In genomic region chr16:29693791-29694419, GRCm38 (mm10) we compare ENCODE assay signal across 22 mouse cellular contexts.
DNase-seq lines count a peak whose midpoint lies in the region; ATAC-seq lines count a peak whose summit lies in the region.
"Had no signal": no experiment of that assay in that cellular context is flagged by ENCODE, and none has a peak within 500 bp of the region (broad histone marks: within the 10 kb centered on the region; RNA-seq: fewer than 3 reads in every experiment).

No protein-coding gene starts in this region.

- no peak overlapping the region for H3K4me2 ChIP-seq in forebrain, embryonic 13.5 days
- H3K4me2 ChIP-seq in forebrain, embryonic 11.5 days (ENCODE audit: low read depth, low read length, severe bottlenecking), result no peak overlapping the region
- H3K4me2 ChIP-seq in midbrain, embryonic 13.5 days (replicated peaks), result no peak overlapping the region
- no peak overlapping the region for H3K4me2 ChIP-seq in midbrain, embryonic 14.5 days (ENCODE audit: low read length)
- H3K4me2 ChIP-seq in hindbrain, embryonic 13.5 days, result no peak overlapping the region
- peak overlapping the region; percentile 5; the same call in 1 of the 2 replicates for H3K4me2 ChIP-seq in neural tube, embryonic 13.5 days

- no peak overlapping the region for H3K9ac ChIP-seq in forebrain, embryonic 13.5 days
- H3K9ac ChIP-seq in forebrain, embryonic 11.5 days (ENCODE audit: low read length), result no peak overlapping the region
- no peak overlapping the region for H3K9ac ChIP-seq in midbrain, embryonic 13.5 days (replicated peaks)
- no peak overlapping the region for H3K9ac ChIP-seq in midbrain, embryonic 14.5 days (replicated peaks; ENCODE audit: low read length)
- H3K9ac ChIP-seq in hindbrain, embryonic 13.5 days, result no peak overlapping the region
- H3K9ac ChIP-seq in neural tube, embryonic 13.5 days, result no peak overlapping the region
- H3K9ac ChIP-seq: liver, embryonic 14.5 days had no signal

- no peak for DNase-seq in forebrain, embryonic 11.5 days (ENCODE audit: low spot score)
- DNase-seq in midbrain, embryonic 14.5 days, result no peak
- DNase-seq in thymus, postnatal 0 days (ENCODE audit: low spot score), result no peak
- no peak for DNase-seq in spleen, postnatal 36 days (ENCODE audit: low spot score in 2 of 2)
- DNase-seq: adrenal gland, postnatal 14 days; cerebellum, adult 11-12 months; cerebellum, postnatal 25 days; gastrocnemius, postnatal 14 days; heart, adult 2 months; heart, postnatal 4 days; layer of hippocampus, postnatal 36 days; right cerebral cortex, postnatal 4 days had no signal

- peak; percentile 61; the same call in 1 of the 2 replicates for ATAC-seq in forebrain, embryonic 13.5 days
- no peak for ATAC-seq in forebrain, embryonic 11.5 days (replicated peaks; ENCODE audit: low FRiP score)
- peak; percentile 55 for ATAC-seq in midbrain, embryonic 13.5 days
- ATAC-seq in midbrain, embryonic 14.5 days (ENCODE audit: low FRiP score, low TSS enrichment), result no peak
- ATAC-seq in hindbrain, embryonic 13.5 days (ENCODE audit: low FRiP score), result peak; percentile 55; the same call in 1 of the 2 replicates
- peak; percentile 51 for ATAC-seq in neural tube, embryonic 13.5 days (ENCODE audit: low read depth)
- ATAC-seq: CD4-positive, CD25-positive, alpha-beta regulatory T cell, adult 4 months; intestine, postnatal 0 days; Patski had no signal

- peaks cover 6% of the 10 kb centered on the region; the same call in 1 of the 2 replicates for H3K27me3 ChIP-seq in forebrain, embryonic 13.5 days
- H3K27me3 ChIP-seq in forebrain, embryonic 11.5 days (ENCODE audit: control insufficient read depth, insufficient read depth, low read length), result peaks cover 2% of the 10 kb centered on the region; the same call in 1 of the 2 replicates
- H3K27me3 ChIP-seq in midbrain, embryonic 13.5 days, result peaks cover 55% of the 10 kb centered on the region
- H3K27me3 ChIP-seq in midbrain, embryonic 14.5 days (ENCODE audit: control insufficient read depth, insufficient read depth, low read length), result peaks cover 14% of the 10 kb centered on the region; the same call in 1 of the 2 replicates
- H3K27me3 ChIP-seq in hindbrain, embryonic 13.5 days, result peaks cover 38% of the 10 kb centered on the region
- H3K27me3 ChIP-seq in neural tube, embryonic 13.5 days, result peaks cover 31% of the 10 kb centered on the region
- H3K27me3 ChIP-seq: Patski had no signal

- peaks cover 5% of the 10 kb centered on the region; the same call in 1 of the 2 replicates for H3K9me3 ChIP-seq in forebrain, embryonic 13.5 days (replicated peaks)
- H3K9me3 ChIP-seq in forebrain, embryonic 11.5 days (ENCODE audit: control insufficient read depth, low read length), result no peaks in the 10 kb centered on the region
- H3K9me3 ChIP-seq in midbrain, embryonic 13.5 days, result peaks cover 3% of the 10 kb centered on the region; the same call in 1 of the 2 replicates
- H3K9me3 ChIP-seq in midbrain, embryonic 14.5 days (ENCODE audit: control insufficient read depth, low read length), result peaks cover 4% of the 10 kb centered on the region
- no peaks in the 10 kb centered on the region for H3K9me3 ChIP-seq in hindbrain, embryonic 13.5 days
- peaks cover 6% of the 10 kb centered on the region for H3K9me3 ChIP-seq in neural tube, embryonic 13.5 days

- H3K4me1 ChIP-seq in forebrain, embryonic 13.5 days, result peaks cover 17% of the 10 kb centered on the region
- peaks cover 8% of the 10 kb centered on the region; the same call in 1 of the 2 replicates for H3K4me1 ChIP-seq in forebrain, embryonic 11.5 days (replicated peaks; ENCODE audit: control insufficient read depth, insufficient read depth, low read length)
- peaks cover 12% of the 10 kb centered on the region for H3K4me1 ChIP-seq in midbrain, embryonic 13.5 days (replicated peaks)
- H3K4me1 ChIP-seq in midbrain, embryonic 14.5 days (ENCODE audit: control insufficient read depth, insufficient read depth, low read length), result peaks cover 7% of the 10 kb centered on the region; the same call in 1 of the 2 replicates
- H3K4me1 ChIP-seq in hindbrain, embryonic 13.5 days (replicated peaks), result peaks cover 23% of the 10 kb centered on the region
- peaks cover 30% of the 10 kb centered on the region for H3K4me1 ChIP-seq in neural tube, embryonic 13.5 days (replicated peaks)

- WGBS in forebrain, embryonic 13.5 days, result 69% methylated on average over 6 of the region's 6 CpGs
- 78% methylated on average over 6 of the region's 6 CpGs for WGBS in forebrain, embryonic 11.5 days
- WGBS in midbrain, embryonic 13.5 days, result 73% methylated on average over 6 of the region's 6 CpGs
- 72% methylated on average over 6 of the region's 6 CpGs for WGBS in midbrain, embryonic 14.5 days
- WGBS in hindbrain, embryonic 13.5 days, result 53% methylated on average over 6 of the region's 6 CpGs
- WGBS in neural tube, embryonic 13.5 days, result 62% methylated on average over 6 of the region's 6 CpGs

- H3K4me3 ChIP-seq in forebrain, embryonic 13.5 days, result no peak overlapping the region
- no peak overlapping the region for H3K4me3 ChIP-seq in forebrain, embryonic 11.5 days (ENCODE audit: low read depth, low read length)
- no peak overlapping the region for H3K4me3 ChIP-seq in midbrain, embryonic 13.5 days (replicated peaks)
- H3K4me3 ChIP-seq in midbrain, embryonic 14.5 days (replicated peaks; ENCODE audit: low read depth, low read length), result no peak overlapping the region
- no peak overlapping the region for H3K4me3 ChIP-seq in hindbrain, embryonic 13.5 days
- H3K4me3 ChIP-seq in neural tube, embryonic 13.5 days, result no peak overlapping the region
- H3K4me3 ChIP-seq: heart, adult 2 months had no signal

- no peak overlapping the region; the same call in 1 of the 2 replicates for H3K27ac ChIP-seq in forebrain, embryonic 13.5 days
- no peak overlapping the region for H3K27ac ChIP-seq in forebrain, embryonic 11.5 days (ENCODE audit: low read depth, low read length)
- 0 out of 2 replicates have a peak overlapping the region, but pooled peaks have one; percentile 16 for H3K27ac ChIP-seq in midbrain, embryonic 13.5 days
- H3K27ac ChIP-seq in midbrain, embryonic 14.5 days (replicated peaks; ENCODE audit: low read depth, low read length), result no peak overlapping the region
- H3K27ac ChIP-seq in hindbrain, embryonic 13.5 days, result peak overlapping the region; percentile 62
- peak overlapping the region; percentile 38; the same call in 1 of the 2 replicates for H3K27ac ChIP-seq in neural tube, embryonic 13.5 days (replicated peaks)
- H3K27ac ChIP-seq: heart, adult 2 months; kidney, postnatal 0 days; liver, embryonic 14.5 days; stomach, postnatal 0 days had no signal

- H3K36me3 ChIP-seq in forebrain, embryonic 13.5 days (ENCODE audit: poor library complexity, severe bottlenecking), result no peaks in the 10 kb centered on the region
- no peaks in the 10 kb centered on the region for H3K36me3 ChIP-seq in forebrain, embryonic 11.5 days (ENCODE audit: control insufficient read depth, insufficient read depth, low read length)
- no peaks in the 10 kb centered on the region for H3K36me3 ChIP-seq in midbrain, embryonic 13.5 days
- H3K36me3 ChIP-seq in midbrain, embryonic 14.5 days (ENCODE audit: control insufficient read depth, insufficient read depth, low read length), result no peaks in the 10 kb centered on the region
- no peaks in the 10 kb centered on the region for H3K36me3 ChIP-seq in hindbrain, embryonic 13.5 days
- no peaks in the 10 kb centered on the region for H3K36me3 ChIP-seq in neural tube, embryonic 13.5 days

Comparison
In these comparisons a context has a peak if more than half of its experiments do, and no peak if none do; other contexts are left out.
1. ATAC-seq: peak in forebrain, embryonic 13.5 days (single experiment), midbrain, embryonic 13.5 days (single experiment), hindbrain, embryonic 13.5 days (single experiment) and neural tube, embryonic 13.5 days (single experiment); none in forebrain, embryonic 11.5 days (single experiment) and midbrain, embryonic 14.5 days (single experiment).
2. H3K27ac ChIP-seq: peak in midbrain, embryonic 13.5 days (single experiment), hindbrain, embryonic 13.5 days (single experiment) and neural tube, embryonic 13.5 days (single experiment); none in forebrain, embryonic 13.5 days (single experiment), forebrain, embryonic 11.5 days (single experiment) and midbrain, embryonic 14.5 days (single experiment).